Mouse (Mus musculus) lung, postnatal 10 days (tissue): ENCODE results near the gene Lrrc31.

Experiments used
- DNase-seq: peaks from one replicate; pipeline ENCODE4 v3.0.0; 2021

The Lrrc31 gene

GRCm38 (mm10) chr3:30683190-30683589, 16.5 kb downstream of the Lrrc31 start:
- DNase-seq, result no peak

GRCm38 (mm10) chr3:30658486-30658885, 41.2 kb downstream of the Lrrc31 start:
- no peak for DNase-seq

GRCm38 (mm10) chr3:30655937-30656336, 43.7 kb downstream of the Lrrc31 start:
- DNase-seq, result no peak

- DNase-seq, result no peak
Observed at GRCm38 (mm10) chr3:30650062-30650841, 49.4 kb downstream of the Lrrc31 start.

GRCm38 (mm10) chr3:30648466-30648865, 51.2 kb downstream of the Lrrc31 start:
- no peak for DNase-seq

- DNase-seq, result peak; percentile 76
Observed at GRCm38 (mm10) chr3:30647440-30648090, 52.1 kb downstream of the Lrrc31 start, which contains the start of gene Lrrc34. Lrrc34 (minus strand) TSS chr3:30647869.

GRCm38 (mm10) chr3:30646761-30647160, 52.9 kb downstream of the Lrrc31 start:
- no peak for DNase-seq

- no peak for DNase-seq
Observed at GRCm38 (mm10) chr3:30644207-30644606, 55.4 kb downstream of the Lrrc31 start, which contains the start of gene Lrriq4. Lrriq4 (plus strand) TSS chr3:30644507.

GRCm38 (mm10) chr3:30635629-30636028, 64.0 kb downstream of the Lrrc31 start:
- no peak for DNase-seq

GRCm38 (mm10) chr3:30633681-30634080, 66.0 kb downstream of the Lrrc31 start:
- no peak for DNase-seq
